Mouse (Mus musculus): ENCODE results near the gene Srsf11. TPM values are rescaled to one million over a fixed set of nuclear protein-coding genes. Genes with fewer than 3 reads are reported as not detected.

Srsf11 gene
- polyA plus RNA-seq (2017; shearing (Covaris generic)) = 299 TPM

DNA sequence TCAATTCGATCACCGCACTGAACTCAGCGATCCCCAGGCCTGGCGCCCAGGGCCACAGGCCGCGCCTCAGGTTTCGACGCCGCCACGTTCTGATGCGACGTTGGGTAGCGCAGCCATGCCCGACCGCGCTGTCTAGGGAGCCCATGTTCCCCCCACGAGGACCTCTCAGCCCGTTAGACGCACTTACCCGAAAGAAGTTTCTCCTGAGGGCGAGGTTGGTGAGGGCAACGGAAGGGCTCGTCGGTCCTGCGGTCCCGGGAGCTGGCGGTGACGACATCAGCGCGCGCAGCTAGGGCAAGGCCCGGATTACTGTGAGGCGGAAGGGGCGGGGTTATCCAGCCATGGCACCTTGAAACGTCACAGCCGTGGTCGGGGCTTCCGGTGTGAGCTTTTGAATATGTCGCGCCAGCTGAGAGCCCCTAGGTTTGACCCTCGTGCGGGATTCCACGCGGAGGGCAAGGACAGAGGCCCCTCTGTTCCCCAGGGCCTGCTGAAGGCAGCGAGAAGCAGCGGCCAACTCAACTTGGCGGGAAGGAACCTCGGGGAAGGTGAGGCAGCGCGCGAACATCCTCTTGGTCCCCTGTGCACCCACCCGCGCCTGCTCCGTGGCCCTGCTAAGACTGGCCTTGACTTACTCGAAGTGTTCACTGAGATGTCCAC is at the start of gene Srsf11, which contains the start of gene Lrrc40:
Gene Srsf11 (minus strand): TSS at position 311 of the 660 bp plus-strand sequence.
Gene Lrrc40 (plus strand): TSS at position 334 of the 660 bp plus-strand sequence.

Other genes starting within 250 kb of the Srsf11 start
- gene Cth, start 111.6 kb downstream of the Srsf11 start, polyA plus RNA-seq (2017; shearing (Covaris generic)) = not detected
- gene Ankrd13c, start 89.4 kb downstream of the Srsf11 start, polyA plus RNA-seq (2017; shearing (Covaris generic)) = 19.2 TPM
- gene Lrrc40, start within 50 bp of the Srsf11 start, polyA plus RNA-seq (2017; shearing (Covaris generic)) = 31.3 TPM